Mouse (Mus musculus): ENCODE measurements around the gene Wdfy4. TPM values are rescaled to one million over a fixed set of nuclear protein-coding genes. Genes with fewer than 3 reads are reported as not detected.

Gene Wdfy4
- polyA plus RNA-seq, 1 experiment from 2014 or later, result 0.15 TPM

GRCm38 (mm10) chr14:33099926-33100325 is 85.4 kb downstream of the Wdfy4 start:
- H3K4me1 ChIP-seq, result no peaks in the 10 kb centered on the region
- DNase-seq (ENCODE audit: low spot score), result no peak
- H3K36me3 ChIP-seq, result no peaks in the 10 kb centered on the region
- no peak overlapping the region for H3K4me3 ChIP-seq
- WGBS, result 88% methylated on average over 5 of the region's 5 CpGs
- H3K27me3 ChIP-seq (ENCODE audit: low read depth, poor library complexity, severe bottlenecking), result no peaks in the 10 kb centered on the region
- H3K27ac ChIP-seq, result no peak overlapping the region
- H3K9me3 ChIP-seq (replicated peaks), result no peaks in the 10 kb centered on the region

GRCm38 (mm10) chr14:33099111-33099510 is 86.2 kb downstream of the Wdfy4 start:
- DNase-seq (ENCODE audit: low spot score), result no peak
- Histone ChIP-seq H3K4me3 (no peak overlapping the region), H3K9me3 (replicated peaks) (no peaks in the 10 kb centered on the region), H3K27ac (no peak overlapping the region), H3K36me3 (no peaks in the 10 kb centered on the region), H3K27me3 (ENCODE audit: low read depth, poor library complexity, severe bottlenecking) (no peaks in the 10 kb centered on the region), H3K4me1 (no peaks in the 10 kb centered on the region)
- 66% methylated on average over 7 of the region's 7 CpGs for WGBS

- no peaks in the 10 kb centered on the region for H3K4me1 ChIP-seq
- no peaks in the 10 kb centered on the region for H3K36me3 ChIP-seq
- H3K4me3 ChIP-seq, result no peak overlapping the region
- 83% methylated on average over 5 of the region's 5 CpGs for WGBS
- no peak overlapping the region for H3K27ac ChIP-seq
- no peaks in the 10 kb centered on the region for H3K9me3 ChIP-seq (replicated peaks)
- H3K27me3 ChIP-seq (ENCODE audit: low read depth, poor library complexity, severe bottlenecking), result no peaks in the 10 kb centered on the region
- no peak for DNase-seq (ENCODE audit: low spot score)
Measured at GRCm38 (mm10) chr14:33096462-33096861, 88.8 kb downstream of the Wdfy4 start.

GRCm38 (mm10) chr14:33083326-33083725 is 102.0 kb downstream of the Wdfy4 start:
- H3K4me1 ChIP-seq, result no peaks in the 10 kb centered on the region
- WGBS, result 88% methylated on average over 8 of the region's 8 CpGs
- H3K36me3 ChIP-seq, result no peaks in the 10 kb centered on the region
- H3K4me3 ChIP-seq, result no peak overlapping the region
- DNase-seq (ENCODE audit: low spot score), result no peak
- no peaks in the 10 kb centered on the region for H3K9me3 ChIP-seq (replicated peaks)
- H3K27ac ChIP-seq, result no peak overlapping the region
- H3K27me3 ChIP-seq (ENCODE audit: low read depth, poor library complexity, severe bottlenecking), result no peaks in the 10 kb centered on the region

- no peaks in the 10 kb centered on the region for H3K27me3 ChIP-seq (ENCODE audit: low read depth, poor library complexity, severe bottlenecking)
- H3K9me3 ChIP-seq (replicated peaks), result no peaks in the 10 kb centered on the region
- WGBS, result 86% methylated on average over 1 of the region's 1 CpGs
- no peak overlapping the region for H3K27ac ChIP-seq
- H3K4me1 ChIP-seq, result no peaks in the 10 kb centered on the region
- H3K4me3 ChIP-seq, result no peak overlapping the region
- H3K36me3 ChIP-seq, result no peaks in the 10 kb centered on the region
- DNase-seq (ENCODE audit: low spot score), result no peak
Measured at GRCm38 (mm10) chr14:33082301-33082700, 103.0 kb downstream of the Wdfy4 start.

GRCm38 (mm10) chr14:33081370-33081860 is 103.9 kb downstream of the Wdfy4 start:
- Histone ChIP-seq H3K27ac (no peak overlapping the region), H3K27me3 (ENCODE audit: low read depth, poor library complexity, severe bottlenecking) (no peaks in the 10 kb centered on the region), H3K36me3 (no peaks in the 10 kb centered on the region), H3K4me1 (no peaks in the 10 kb centered on the region), H3K9me3 (replicated peaks) (no peaks in the 10 kb centered on the region), H3K4me3 (no peak overlapping the region)
- DNase-seq (ENCODE audit: low spot score), result no peak
- WGBS, result 83% methylated on average over 6 of the region's 6 CpGs

GRCm38 (mm10) chr14:33078596-33078995 is 106.7 kb downstream of the Wdfy4 start:
- Histone ChIP-seq H3K4me1 (no peaks in the 10 kb centered on the region), H3K27me3 (ENCODE audit: low read depth, poor library complexity, severe bottlenecking) (no peaks in the 10 kb centered on the region), H3K27ac (no peak overlapping the region), H3K4me3 (no peak overlapping the region), H3K9me3 (replicated peaks) (no peaks in the 10 kb centered on the region), H3K36me3 (no peaks in the 10 kb centered on the region)
- no peak for DNase-seq (ENCODE audit: low spot score)
- WGBS, result 94% methylated on average over 6 of the region's 6 CpGs

- no peak for DNase-seq (ENCODE audit: low spot score)
- H3K9me3 ChIP-seq (replicated peaks), result no peaks in the 10 kb centered on the region
- H3K36me3 ChIP-seq, result no peaks in the 10 kb centered on the region
- 94% methylated on average over 6 of the region's 6 CpGs for WGBS
- H3K27ac ChIP-seq, result no peak overlapping the region
- no peak overlapping the region for H3K4me3 ChIP-seq
- no peaks in the 10 kb centered on the region for H3K27me3 ChIP-seq (ENCODE audit: low read depth, poor library complexity, severe bottlenecking)
- no peaks in the 10 kb centered on the region for H3K4me1 ChIP-seq
Measured at GRCm38 (mm10) chr14:33078110-33078509, 107.2 kb downstream of the Wdfy4 start.

- WGBS, result 85% methylated on average over 3 of the region's 3 CpGs
- H3K9me3 ChIP-seq (replicated peaks), result no peaks in the 10 kb centered on the region
- DNase-seq (ENCODE audit: low spot score), result no peak
Measured at GRCm38 (mm10) chr14:33073355-33073754, 112.0 kb downstream of the Wdfy4 start.

GRCm38 (mm10) chr14:33072351-33072750 is 113.0 kb downstream of the Wdfy4 start:
- H3K27ac ChIP-seq, result no peak overlapping the region
- H3K36me3 ChIP-seq, result no peaks in the 10 kb centered on the region
- H3K4me3 ChIP-seq, result no peak overlapping the region
- H3K27me3 ChIP-seq (ENCODE audit: low read depth, poor library complexity, severe bottlenecking), result no peaks in the 10 kb centered on the region
- 89% methylated on average over 7 of the region's 7 CpGs for WGBS
- H3K9me3 ChIP-seq (replicated peaks), result no peaks in the 10 kb centered on the region
- H3K4me1 ChIP-seq, result no peaks in the 10 kb centered on the region
- no peak for DNase-seq (ENCODE audit: low spot score)

More at GRCm38 (mm10) chr14:33073355-33073754, 112.0 kb downstream of the Wdfy4 start:
- no peaks in the 10 kb centered on the region for H3K27me3 ChIP-seq (ENCODE audit: low read depth, poor library complexity, severe bottlenecking)
- no peak overlapping the region for H3K27ac ChIP-seq
- no peaks in the 10 kb centered on the region for H3K36me3 ChIP-seq
- no peaks in the 10 kb centered on the region for H3K4me1 ChIP-seq
- H3K4me3 ChIP-seq, result no peak overlapping the region

GRCm38 (mm10) chr14:33067676-33068075 is 117.6 kb downstream of the Wdfy4 start:
- Histone ChIP-seq H3K4me1 (no peaks in the 10 kb centered on the region), H3K9me3 (replicated peaks) (no peaks in the 10 kb centered on the region), H3K4me3 (no peak overlapping the region), H3K27me3 (ENCODE audit: low read depth, poor library complexity, severe bottlenecking) (no peaks in the 10 kb centered on the region), H3K36me3 (no peaks in the 10 kb centered on the region), H3K27ac (no peak overlapping the region)
- no peak for DNase-seq (ENCODE audit: low spot score)
- WGBS, result 76% methylated on average over 9 of the region's 9 CpGs

GRCm38 (mm10) chr14:33062996-33063395 is 122.3 kb downstream of the Wdfy4 start:
- no peaks in the 10 kb centered on the region for H3K27me3 ChIP-seq (ENCODE audit: low read depth, poor library complexity, severe bottlenecking)
- H3K9me3 ChIP-seq (replicated peaks), result no peaks in the 10 kb centered on the region
- H3K4me3 ChIP-seq, result no peak overlapping the region
- no peak overlapping the region for H3K27ac ChIP-seq
- DNase-seq (ENCODE audit: low spot score), result no peak
- WGBS, result 81% methylated on average over 5 of the region's 5 CpGs
- no peaks in the 10 kb centered on the region for H3K36me3 ChIP-seq
- no peaks in the 10 kb centered on the region for H3K4me1 ChIP-seq

GRCm38 (mm10) chr14:33058881-33059660 is 126.2 kb downstream of the Wdfy4 start:
- WGBS, result 95% methylated on average over 7 of the region's 7 CpGs
- H3K27ac ChIP-seq, result no peak overlapping the region
- H3K36me3 ChIP-seq, result no peaks in the 10 kb centered on the region
- no peaks in the 10 kb centered on the region for H3K27me3 ChIP-seq (ENCODE audit: low read depth, poor library complexity, severe bottlenecking)
- DNase-seq (ENCODE audit: low spot score), result no peak
- no peaks in the 10 kb centered on the region for H3K9me3 ChIP-seq (replicated peaks)
- no peaks in the 10 kb centered on the region for H3K4me1 ChIP-seq
- H3K4me3 ChIP-seq, result no peak overlapping the region
